Mouse (Mus musculus) kidney, embryonic 15.5 days (tissue): ENCODE results near the gene Maf. TPM values are rescaled to one million over a fixed set of nuclear protein-coding genes. Genes with fewer than 3 reads are reported as not detected.
A peak's percentile ranks its signal among the peaks of the same experiment; 100 is the strongest.

ENCODE experiments used
- ATAC-seq: fragments of 200-750 bp; cut with Nextera tagmentation; replicated peaks from 2 replicates; pipeline ENCODE4 v1.8.0; 2017; ENCODE audit warnings: moderate TSS enrichment; ENCODE audit not compliant: low FRiP score
- H3K27ac ChIP-seq: fragments of 300-500 bp; sonication (generic); 2 replicates; pipeline ENCODE4 v1.5.1; 2015; ENCODE audit warnings: mild to moderate bottlenecking, inconsistent platforms
- H3K27me3 ChIP-seq: fragments of 300-500 bp; sonication (generic); 2 replicates; pipeline ENCODE4 v1.6.1; 2015; ENCODE audit warnings: inconsistent platforms
- H3K36me3 ChIP-seq: fragments of 300-500 bp; sonication (generic); 2 replicates; pipeline ENCODE4 v1.6.1; 2015; ENCODE audit warnings: inconsistent platforms
- H3K4me1 ChIP-seq: fragments of 300-500 bp; sonication (generic); 2 replicates; pipeline ENCODE4 v1.6.1; 2015; ENCODE audit warnings: inconsistent platforms
- H3K4me2 ChIP-seq: fragments of 300-500 bp; sonication (generic); 2 replicates; pipeline ENCODE4 v1.6.1; 2015; ENCODE audit warnings: moderate library complexity, mild to moderate bottlenecking, inconsistent platforms
- H3K4me3 ChIP-seq: fragments of 300-500 bp; sonication (generic); replicated peaks from 2 replicates; pipeline ENCODE4 v1.5.1; 2015; ENCODE audit warnings: mild to moderate bottlenecking, inconsistent platforms
- H3K9ac ChIP-seq: fragments of 300-500 bp; sonication (generic); 2 replicates; pipeline ENCODE4 v1.6.1; 2015; ENCODE audit warnings: mild to moderate bottlenecking, inconsistent platforms
- H3K9me3 ChIP-seq: fragments of 300-500 bp; sonication (generic); replicated peaks from 2 replicates; pipeline ENCODE4 v1.6.1; 2016; ENCODE audit warnings: inconsistent platforms
- WGBS: fragments of 180-500 bp; shearing (Covaris S2); methylation state at CpG from one replicate; pipeline ENCODE4 v1.1.7; 2015; ENCODE audit warnings: mixed read lengths; 5-methylcytosine and 5-hydroxymethylcytosine counted together
- polyA plus RNA-seq: library from polyadenylated mRNA; unstranded; fragments of >200 nt; fragmentation: Nextera tagmentation; extraction: Ambion mirVana; gene quantifications from 2 replicates; pipeline ENCODE4 v1.2.1, GENCODE M21; 2015

The Maf gene
- 8.6 and 9.9 TPM in 2 replicates for polyA plus RNA-seq

- H3K36me3 ChIP-seq = no peaks in the 10 kb centered on the region
- WGBS = under 1% methylated on average over 43 of the region's 43 CpGs
- H3K9ac ChIP-seq = peak within 1 kb of the TSS; percentile 76
- peak; percentile 75 for ATAC-seq
- H3K4me1 ChIP-seq = peaks cover 46% of the 10 kb centered on the region
- peak within 1 kb of the TSS; percentile 76 for H3K4me3 ChIP-seq
- H3K4me2 ChIP-seq = peak within 1 kb of the TSS; percentile 84
- no peaks in the 10 kb centered on the region for H3K9me3 ChIP-seq
- H3K27me3 ChIP-seq = peaks cover 11% of the 10 kb centered on the region
- peak within 1 kb of the TSS; percentile 96 for H3K27ac ChIP-seq
Observed at GRCm38 (mm10) chr8:115707731-115708590, at the start of gene Maf. Gene Maf, minus strand, starts transcription at chr8:115707794.

- WGBS = 46% methylated on average over 3 of the region's 3 CpGs
- Histone ChIP-seq H3K4me2 (no peak overlapping the region), H3K4me1 (0 out of 2 replicates have a peak, but pooled peaks cover 10% of the 10 kb centered on the region), H3K9ac (no peak overlapping the region), H3K27me3 (no peaks in the 10 kb centered on the region), H3K9me3 (no peaks in the 10 kb centered on the region), H3K36me3 (no peaks in the 10 kb centered on the region), H3K4me3 (no peak overlapping the region), H3K27ac (peak overlapping the region; percentile 65; the same call in 1 of the 2 replicates)
- ATAC-seq = no peak
Observed at GRCm38 (mm10) chr8:115756965-115757364, 49.4 kb upstream of the Maf start.

GRCm38 (mm10) chr8:115756027-115756426 is 48.4 kb upstream of the Maf start:
- 0 out of 2 replicates have a peak, but pooled peaks cover 10% of the 10 kb centered on the region for H3K4me1 ChIP-seq
- H3K9me3 ChIP-seq = no peaks in the 10 kb centered on the region
- no peak overlapping the region for H3K9ac ChIP-seq
- no peaks in the 10 kb centered on the region for H3K36me3 ChIP-seq
- H3K4me3 ChIP-seq = no peak overlapping the region
- ATAC-seq = no peak
- no peak overlapping the region for H3K27ac ChIP-seq
- no peaks in the 10 kb centered on the region for H3K27me3 ChIP-seq
- H3K4me2 ChIP-seq = no peak overlapping the region
- WGBS = 93% methylated on average over 2 of the region's 2 CpGs

GRCm38 (mm10) chr8:115754694-115755093 is 47.1 kb upstream of the Maf start:
- H3K9ac ChIP-seq = no peak overlapping the region
- 64% methylated on average over 2 of the region's 2 CpGs for WGBS
- H3K36me3 ChIP-seq = no peaks in the 10 kb centered on the region
- no peak for ATAC-seq
- H3K4me3 ChIP-seq = no peak overlapping the region
- H3K4me2 ChIP-seq = no peak overlapping the region
- H3K9me3 ChIP-seq = no peaks in the 10 kb centered on the region
- 0 out of 2 replicates have a peak, but pooled peaks cover 10% of the 10 kb centered on the region for H3K4me1 ChIP-seq
- H3K27me3 ChIP-seq = no peaks in the 10 kb centered on the region
- no peak overlapping the region for H3K27ac ChIP-seq

- Histone ChIP-seq H3K36me3 (no peaks in the 10 kb centered on the region), H3K27ac (no peak overlapping the region), H3K9ac (no peak overlapping the region), H3K4me3 (no peak overlapping the region), H3K4me2 (no peak overlapping the region), H3K27me3 (no peaks in the 10 kb centered on the region), H3K9me3 (no peaks in the 10 kb centered on the region), H3K4me1 (0 out of 2 replicates have a peak, but pooled peaks cover 10% of the 10 kb centered on the region)
- WGBS = 71% methylated on average over 8 of the region's 8 CpGs
- ATAC-seq = no peak
Observed at GRCm38 (mm10) chr8:115753801-115754200, 46.2 kb upstream of the Maf start.

GRCm38 (mm10) chr8:115747426-115747825 is 39.8 kb upstream of the Maf start:
- no peaks in the 10 kb centered on the region for H3K9me3 ChIP-seq
- H3K9ac ChIP-seq = no peak overlapping the region
- H3K4me1 ChIP-seq = no peaks in the 10 kb centered on the region
- H3K27me3 ChIP-seq = no peaks in the 10 kb centered on the region
- no peak overlapping the region for H3K4me3 ChIP-seq
- H3K4me2 ChIP-seq = no peak overlapping the region
- ATAC-seq = no peak
- H3K36me3 ChIP-seq = no peaks in the 10 kb centered on the region
- no peak overlapping the region for H3K27ac ChIP-seq
- 80% methylated on average over 10 of the region's 10 CpGs for WGBS

- Histone ChIP-seq H3K4me1 (no peaks in the 10 kb centered on the region), H3K4me2 (no peak overlapping the region), H3K9ac (no peak overlapping the region), H3K27me3 (no peaks in the 10 kb centered on the region), H3K27ac (no peak overlapping the region), H3K36me3 (no peaks in the 10 kb centered on the region), H3K9me3 (no peaks in the 10 kb centered on the region), H3K4me3 (no peak overlapping the region)
- 47% methylated on average over 2 of the region's 2 CpGs for WGBS
- ATAC-seq = no peak
Observed at GRCm38 (mm10) chr8:115745648-115746047, 38.1 kb upstream of the Maf start.

- 64% methylated on average over 2 of the region's 2 CpGs for WGBS
- no peak overlapping the region for H3K27ac ChIP-seq
- no peak overlapping the region for H3K4me3 ChIP-seq
- no peak overlapping the region for H3K4me2 ChIP-seq
- no peaks in the 10 kb centered on the region for H3K9me3 ChIP-seq
- H3K36me3 ChIP-seq = no peaks in the 10 kb centered on the region
- no peak for ATAC-seq
- H3K4me1 ChIP-seq = no peaks in the 10 kb centered on the region
- H3K9ac ChIP-seq = no peak overlapping the region
- H3K27me3 ChIP-seq = no peaks in the 10 kb centered on the region
Observed at GRCm38 (mm10) chr8:115743441-115743840, 35.8 kb upstream of the Maf start.

GRCm38 (mm10) chr8:115742646-115743045 is 35.1 kb upstream of the Maf start:
- no peaks in the 10 kb centered on the region for H3K27me3 ChIP-seq
- H3K4me3 ChIP-seq = no peak overlapping the region
- no peak overlapping the region for H3K4me2 ChIP-seq
- WGBS = 92% methylated on average over 6 of the region's 6 CpGs
- ATAC-seq = no peak
- H3K9ac ChIP-seq = no peak overlapping the region
- H3K4me1 ChIP-seq = no peaks in the 10 kb centered on the region
- H3K27ac ChIP-seq = no peak overlapping the region
- H3K36me3 ChIP-seq = no peaks in the 10 kb centered on the region
- H3K9me3 ChIP-seq = no peaks in the 10 kb centered on the region

- Histone ChIP-seq H3K27me3 (no peaks in the 10 kb centered on the region), H3K4me3 (no peak overlapping the region), H3K9ac (no peak overlapping the region), H3K9me3 (no peaks in the 10 kb centered on the region), H3K4me2 (no peak overlapping the region), H3K27ac (no peak overlapping the region), H3K4me1 (no peaks in the 10 kb centered on the region), H3K36me3 (no peaks in the 10 kb centered on the region)
- WGBS = 92% methylated on average over 6 of the region's 6 CpGs
- no peak for ATAC-seq
Observed at GRCm38 (mm10) chr8:115741964-115742363, 34.4 kb upstream of the Maf start.

- Histone ChIP-seq H3K27ac (no peak overlapping the region), H3K9ac (no peak overlapping the region), H3K4me1 (no peaks in the 10 kb centered on the region), H3K4me3 (no peak overlapping the region), H3K36me3 (no peaks in the 10 kb centered on the region), H3K4me2 (no peak overlapping the region), H3K9me3 (no peaks in the 10 kb centered on the region), H3K27me3 (no peaks in the 10 kb centered on the region)
- WGBS = 93% methylated on average over 4 of the region's 4 CpGs
- no peak for ATAC-seq
Observed at GRCm38 (mm10) chr8:115739756-115740155, 32.2 kb upstream of the Maf start.

GRCm38 (mm10) chr8:115732401-115732800 is 24.8 kb upstream of the Maf start:
- no peaks in the 10 kb centered on the region for H3K9me3 ChIP-seq
- H3K4me2 ChIP-seq = no peak overlapping the region
- H3K9ac ChIP-seq = no peak overlapping the region
- 77% methylated on average over 6 of the region's 6 CpGs for WGBS
- no peaks in the 10 kb centered on the region for H3K4me1 ChIP-seq
- no peak for ATAC-seq
- no peak overlapping the region for H3K4me3 ChIP-seq
- no peak overlapping the region for H3K27ac ChIP-seq
- H3K36me3 ChIP-seq = no peaks in the 10 kb centered on the region
- H3K27me3 ChIP-seq = no peaks in the 10 kb centered on the region
